Mouse (Mus musculus) frontal cortex, postnatal 36 days (tissue): ENCODE measurements around the gene Rpf1.

Experiments used
- DNase-seq, 2 experiments: peaks; one replicate each; pipeline ENCODE4 v3.0.0; 2022; ENCODE audit warnings: low spot score in 2 of 2

Gene Rpf1

GRCm38 (mm10) chr3:146500810-146501201 is 20.4 kb downstream of the Rpf1 start:
- no peak for DNase-seq

GRCm38 (mm10) chr3:146500003-146500809 is 21.0 kb downstream of the Rpf1 start:
- DNase-seq = peak in 1 of 2 experiments; percentile 12

GRCm38 (mm10) chr3:146499431-146500002 is 21.7 kb downstream of the Rpf1 start, which contains the start of the genes Spata1 and Gng5:
TSS of gene Spata1 (minus strand) at chr3:146499753.
TSS of gene Gng5 (plus strand) at chr3:146499807.
- peak; percentile 52 to 55 for DNase-seq

- no peak for DNase-seq
Measured at GRCm38 (mm10) chr3:146498989-146499388, 22.2 kb downstream of the Rpf1 start.

- DNase-seq = no peak
Measured at GRCm38 (mm10) chr3:146494941-146495340, 26.3 kb downstream of the Rpf1 start.

GRCm38 (mm10) chr3:146486464-146486863 is 34.8 kb downstream of the Rpf1 start:
- DNase-seq = no peak

GRCm38 (mm10) chr3:146482044-146482443 is 39.2 kb downstream of the Rpf1 start:
- no peak for DNase-seq

GRCm38 (mm10) chr3:146474428-146474827 is 46.8 kb downstream of the Rpf1 start:
- DNase-seq = no peak

- no peak for DNase-seq
Measured at GRCm38 (mm10) chr3:146473741-146474140, 47.5 kb downstream of the Rpf1 start.

- no peak for DNase-seq
Measured at GRCm38 (mm10) chr3:146472657-146473056, 48.6 kb downstream of the Rpf1 start.

GRCm38 (mm10) chr3:146469226-146469625 is 52.0 kb downstream of the Rpf1 start:
- no peak for DNase-seq

GRCm38 (mm10) chr3:146462939-146463338 is 58.3 kb downstream of the Rpf1 start:
- DNase-seq = no peak
